Mouse (Mus musculus) small intestine, adult 2 months (tissue): ENCODE data around the gene Lrp5.

Experiments used
- CTCF ChIP-seq: fragments of 200-500 bp; IDR thresholded peaks from 2 replicates; pipeline ENCODE4 v1.5.1; 2012; ENCODE audit warnings: low read depth, mild to moderate bottlenecking, control low read depth, inconsistent platforms, low read length, moderate library complexity, mixed read lengths; ENCODE audit not compliant: insufficient replicate concordance, insufficient read length; ENCODE audit errors: extremely low read depth
- POLR2A ChIP-seq: fragments of 200-500 bp; IDR thresholded peaks from 2 replicates; pipeline ENCODE4 v1.6.1; 2012; ENCODE audit warnings: low read depth, mild to moderate bottlenecking, control low read depth, inconsistent platforms, low read length, moderate library complexity

DNA sequence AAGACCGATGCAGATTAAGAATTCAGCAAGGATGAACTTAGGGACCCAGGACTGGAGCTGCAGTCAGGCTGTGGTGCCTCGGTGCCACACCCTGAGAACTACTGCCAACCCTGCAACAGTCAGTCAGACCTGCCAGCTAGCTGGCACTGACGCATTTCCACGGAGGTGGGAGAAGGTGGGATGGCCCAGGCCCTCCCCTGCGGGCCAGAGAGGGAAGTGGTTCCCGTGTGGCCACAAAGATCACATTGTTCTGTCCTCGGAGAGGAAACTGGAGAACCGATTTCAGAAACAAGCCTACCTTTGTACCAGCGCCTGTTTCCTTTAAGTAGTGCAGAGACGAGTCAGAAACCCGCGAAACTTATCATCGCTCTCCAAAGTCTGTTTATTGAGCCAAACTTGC lies 17.3 kb downstream of the Lrp5 start:
- TF ChIP-seq CTCF (no peak), POLR2A (no peak)
